Mouse (Mus musculus): ENCODE measurements around the gene Actg2. TPM values are rescaled to one million over a fixed set of nuclear protein-coding genes. Genes with fewer than 3 reads are reported as not detected.

Actg2 gene
- total RNA-seq, 2 experiments from 2014 or later = not detected

GRCm38 (mm10) chr6:83485854-83486253, 50.2 kb downstream of the Actg2 start:
- ATAC-seq (replicated peaks; ENCODE audit: low FRiP score, low TSS enrichment, poor library complexity, severe bottlenecking) = no peak

GRCm38 (mm10) chr6:83483776-83484175, 52.3 kb downstream of the Actg2 start:
- no peak for ATAC-seq (replicated peaks; ENCODE audit: low FRiP score, low TSS enrichment, poor library complexity, severe bottlenecking)

DNA sequence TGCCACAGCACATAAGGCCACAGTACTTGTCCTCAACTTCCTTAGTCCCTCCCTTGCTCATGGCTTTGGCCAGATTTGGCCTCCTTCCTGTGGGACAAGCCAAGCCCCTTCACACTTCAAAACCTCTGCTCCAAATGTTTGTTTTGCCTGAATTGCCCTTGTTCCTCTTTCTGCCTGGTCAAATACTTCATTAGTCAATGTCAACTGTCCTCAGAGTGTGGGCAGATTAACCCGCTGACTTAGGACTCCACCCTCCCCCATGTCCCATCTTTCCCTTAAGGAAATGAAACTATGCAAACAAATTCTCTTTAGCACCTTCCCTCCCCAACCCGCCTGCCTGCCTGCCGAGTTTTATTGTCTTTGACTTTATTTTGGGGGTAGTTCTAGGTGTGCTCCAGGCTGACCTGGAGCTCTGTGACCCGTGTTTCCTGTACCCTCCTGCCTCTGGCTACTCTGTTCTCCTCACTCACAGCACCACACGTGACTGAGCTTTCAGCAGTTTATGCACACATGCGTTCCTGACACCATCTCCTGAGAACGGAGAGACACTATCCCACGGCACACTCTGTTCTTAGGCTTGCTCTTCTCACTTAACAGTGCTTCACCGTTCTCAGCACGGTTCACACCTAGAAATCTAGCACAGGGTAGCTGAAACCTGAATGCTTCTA, 53.5 kb downstream of the Actg2 start:
- ATAC-seq (replicated peaks; ENCODE audit: low FRiP score, low TSS enrichment, poor library complexity, severe bottlenecking) = 0 out of 2 replicates have a peak, but pooled peaks have one; percentile 27

DNA sequence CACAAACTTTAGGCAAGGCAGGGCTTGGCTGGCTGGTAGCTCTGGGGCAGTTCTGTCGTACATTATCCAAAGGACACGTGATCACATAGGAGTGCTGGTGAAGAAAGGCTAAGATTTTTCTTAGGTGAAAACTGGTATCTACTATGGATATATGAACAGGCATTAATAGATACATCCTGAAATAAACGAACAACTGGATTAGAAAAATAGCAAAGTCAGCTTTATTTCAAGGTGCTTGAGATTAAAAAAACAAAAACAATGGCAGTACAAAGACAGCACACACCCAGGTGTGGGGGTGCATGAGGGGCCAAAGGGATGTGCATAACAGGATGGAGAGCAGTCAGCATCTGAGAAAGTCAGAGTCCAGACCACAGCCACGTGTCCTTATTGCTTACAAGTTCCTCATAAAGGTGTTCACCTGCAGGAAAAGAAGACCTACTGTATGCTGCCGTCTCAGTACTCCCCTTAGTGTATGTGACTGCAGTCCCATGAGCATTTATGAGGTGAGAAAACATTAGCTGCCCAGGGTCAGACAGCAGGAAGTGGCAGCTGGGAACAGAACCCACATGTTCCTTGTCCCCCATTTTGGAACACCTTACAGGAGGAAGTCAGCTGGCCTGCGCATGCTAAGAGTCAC, 55.9 kb downstream of the Actg2 start:
- ATAC-seq (replicated peaks; ENCODE audit: low FRiP score, low TSS enrichment, poor library complexity, severe bottlenecking) = no peak

DNA sequence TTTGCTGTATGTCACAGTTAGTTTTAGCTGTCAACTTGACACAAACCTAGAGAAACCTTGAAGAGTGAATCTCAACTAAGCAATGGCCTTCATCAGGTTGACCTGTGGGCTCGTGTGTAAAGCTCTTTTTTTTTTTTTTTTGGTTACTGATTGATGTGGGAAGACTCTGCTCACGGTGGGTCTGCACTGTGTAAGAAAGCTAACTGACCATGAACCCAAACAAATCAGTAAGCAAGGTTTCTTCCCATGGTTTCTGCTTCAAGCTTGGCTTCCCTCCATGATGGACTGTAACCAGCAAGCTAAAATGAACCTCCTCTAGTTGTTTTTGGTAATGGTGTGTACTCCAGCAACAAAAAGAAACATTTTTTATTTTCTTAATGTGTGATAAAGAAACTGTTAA, 56.9 kb downstream of the Actg2 start:
- ATAC-seq (replicated peaks; ENCODE audit: low FRiP score, low TSS enrichment, poor library complexity, severe bottlenecking) = no peak

- no peak for ATAC-seq (replicated peaks; ENCODE audit: low FRiP score, low TSS enrichment, poor library complexity, severe bottlenecking)
Observed at GRCm38 (mm10) chr6:83478628-83479027, 57.4 kb downstream of the Actg2 start.

DNA sequence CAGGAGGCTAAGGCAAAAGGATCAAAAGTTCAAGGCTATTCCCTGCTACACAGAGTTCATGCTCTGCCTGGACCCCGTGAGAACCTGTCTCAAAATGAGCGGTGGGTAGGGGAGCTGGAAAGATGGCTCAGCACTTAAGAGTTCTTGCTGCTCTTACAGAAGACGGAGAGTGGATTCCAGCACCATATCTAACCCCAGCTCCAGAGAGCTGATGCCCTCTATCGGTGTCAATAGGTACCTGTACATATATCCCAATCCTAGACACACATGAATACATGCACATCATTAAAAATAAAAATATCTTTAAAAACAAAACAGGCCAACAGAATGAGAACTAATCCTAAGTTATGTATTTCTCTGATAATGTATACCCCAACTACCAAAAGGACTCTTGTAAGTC, 57.8 kb downstream of the Actg2 start:
- ATAC-seq (replicated peaks; ENCODE audit: low FRiP score, low TSS enrichment, poor library complexity, severe bottlenecking) = no peak

DNA sequence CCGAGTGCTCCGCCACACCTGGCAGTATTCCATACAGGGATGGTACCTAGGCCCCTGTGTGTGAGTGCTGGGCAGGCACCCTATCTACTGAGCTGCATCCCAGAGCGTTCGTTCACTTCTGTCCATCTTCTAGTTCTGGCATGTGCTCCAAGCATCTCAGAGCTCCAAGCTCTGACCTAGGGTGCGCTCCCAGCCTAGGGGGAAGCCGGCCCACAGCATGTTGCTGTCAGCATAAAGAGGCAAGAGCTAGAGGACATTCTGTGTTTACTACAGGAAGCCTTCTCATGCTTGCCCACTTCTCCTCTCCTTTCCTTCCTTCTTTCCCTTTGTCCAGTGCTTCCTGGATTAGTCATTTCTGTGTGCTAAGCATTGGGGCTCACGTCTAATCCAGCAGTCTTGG, 60.6 kb downstream of the Actg2 start:
- no peak for ATAC-seq (replicated peaks; ENCODE audit: low FRiP score, low TSS enrichment, poor library complexity, severe bottlenecking)

GRCm38 (mm10) chr6:83473240-83473639, 62.8 kb downstream of the Actg2 start:
- peak; percentile 54 for ATAC-seq (replicated peaks; ENCODE audit: low FRiP score, low TSS enrichment, poor library complexity, severe bottlenecking)

DNA sequence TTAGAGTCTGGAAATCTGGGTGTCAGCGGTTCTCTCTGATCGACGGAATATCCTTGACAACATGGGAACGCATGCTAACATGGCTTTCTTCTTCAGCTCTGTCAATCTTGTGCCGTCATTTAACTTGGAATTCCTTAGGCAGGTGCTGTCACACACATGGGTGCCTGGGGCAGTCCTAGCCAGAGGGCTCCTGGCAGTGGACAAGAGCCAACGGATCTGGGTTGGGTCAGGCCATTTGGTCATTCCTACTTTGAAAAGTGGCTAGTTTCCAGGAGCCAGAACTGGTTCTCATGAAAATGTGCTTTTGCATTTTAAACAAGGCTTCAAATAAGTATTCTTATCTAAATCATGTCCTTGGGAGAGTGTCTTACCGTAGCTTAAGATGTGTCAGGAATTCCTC, 64.3 kb downstream of the Actg2 start:
- ATAC-seq (replicated peaks; ENCODE audit: low FRiP score, low TSS enrichment, poor library complexity, severe bottlenecking) = no peak

- no peak for ATAC-seq (replicated peaks; ENCODE audit: low FRiP score, low TSS enrichment, poor library complexity, severe bottlenecking)
Observed at GRCm38 (mm10) chr6:83464011-83464410, 72.1 kb downstream of the Actg2 start.

Other genes with a start within 250 kb of the Actg2 start
- 20.4 and 44.9 TPM in 2 replicates for gene Mthfd2, start 210.4 kb downstream of the Actg2 start, total RNA-seq (2014; fragmentation: Nextera tagmentation)
- 26.9 and 30.5 TPM in 2 replicates for gene Mthfd2, start 210.4 kb downstream of the Actg2 start, total RNA-seq (2017)
- 58.8 and 60.6 TPM in 2 replicates for gene Mob1a, start 210.2 kb downstream of the Actg2 start, total RNA-seq (2014; fragmentation: Nextera tagmentation)
- gene Mob1a, start 210.2 kb downstream of the Actg2 start, total RNA-seq (2017) = 117 and 119 TPM in 2 replicates
- 127 and 162 TPM in 2 replicates for gene Bola3, start 187.1 kb downstream of the Actg2 start, total RNA-seq (2014; fragmentation: Nextera tagmentation)
- gene Bola3, start 187.1 kb downstream of the Actg2 start, total RNA-seq (2017) = 90.1 and 125 TPM in 2 replicates
- 46.9 and 55.9 TPM in 2 replicates for gene Tet3, start 77.2 kb downstream of the Actg2 start, total RNA-seq (2014; fragmentation: Nextera tagmentation)
- 12.6 and 13.5 TPM in 2 replicates for gene Tet3, start 77.2 kb downstream of the Actg2 start, total RNA-seq (2017)
- gene Dguok, start 29.3 kb downstream of the Actg2 start, total RNA-seq (2014; fragmentation: Nextera tagmentation) = 53.6 and 64.2 TPM in 2 replicates
- gene Dguok, start 29.3 kb downstream of the Actg2 start, total RNA-seq (2017) = 35.7 and 37.9 TPM in 2 replicates
- gene Stambp, start 36.5 kb upstream of the Actg2 start, total RNA-seq (2014; fragmentation: Nextera tagmentation) = 22.7 and 24.9 TPM in 2 replicates
- gene Stambp, start 36.5 kb upstream of the Actg2 start, total RNA-seq (2017) = 2.4 and 3.2 TPM in 2 replicates
- not detected in 2 replicates for gene Clec4f, start 119.9 kb upstream of the Actg2 start, total RNA-seq (2014; fragmentation: Nextera tagmentation)
- gene Clec4f, start 119.9 kb upstream of the Actg2 start, total RNA-seq (2017) = not detected in 2 replicates
- gene Cd207, start 141.6 kb upstream of the Actg2 start, total RNA-seq (2014; fragmentation: Nextera tagmentation) = not detected in 2 replicates
- not detected in 2 replicates for gene Cd207, start 141.6 kb upstream of the Actg2 start, total RNA-seq (2017)
- gene Vax2, start 175.0 kb upstream of the Actg2 start, total RNA-seq (2014; fragmentation: Nextera tagmentation) = not detected in 2 replicates
- gene Vax2, start 175.0 kb upstream of the Actg2 start, total RNA-seq (2017) = not detected in 2 replicates
- not detected in 2 replicates for gene Atp6v1b1, start 206.7 kb upstream of the Actg2 start, total RNA-seq (2014; fragmentation: Nextera tagmentation)
- not detected in 2 replicates for gene Atp6v1b1, start 206.7 kb upstream of the Actg2 start, total RNA-seq (2017)
- not detected in 2 replicates for gene Ankrd53, start 226.4 kb upstream of the Actg2 start, total RNA-seq (2014; fragmentation: Nextera tagmentation)
- not detected in 2 replicates for gene Ankrd53, start 226.4 kb upstream of the Actg2 start, total RNA-seq (2017)
- 53.2 and 57.9 TPM in 2 replicates for gene Tex261, start 239.5 kb upstream of the Actg2 start, total RNA-seq (2014; fragmentation: Nextera tagmentation)
- gene Tex261, start 239.5 kb upstream of the Actg2 start, total RNA-seq (2017) = 21.3 and 39.1 TPM in 2 replicates